Mouse (Mus musculus) thymus, postnatal 4 days (tissue): Measurements from ENCODE around the gene Tmem88.

Source experiments
- DNase-seq: peaks from one replicate; pipeline ENCODE4 v3.0.0; 2021

Gene Tmem88

GRCm38 (mm10) chr11:69398059-69398458, at the start of gene Tmem88:
Gene Tmem88, minus strand, starts transcription at chr11:69398234.
- peak; percentile 40 for DNase-seq

- DNase-seq, result no peak
Observed at GRCm38 (mm10) chr11:69447299-69447698, 49.3 kb upstream of the Tmem88 start.

DNA sequence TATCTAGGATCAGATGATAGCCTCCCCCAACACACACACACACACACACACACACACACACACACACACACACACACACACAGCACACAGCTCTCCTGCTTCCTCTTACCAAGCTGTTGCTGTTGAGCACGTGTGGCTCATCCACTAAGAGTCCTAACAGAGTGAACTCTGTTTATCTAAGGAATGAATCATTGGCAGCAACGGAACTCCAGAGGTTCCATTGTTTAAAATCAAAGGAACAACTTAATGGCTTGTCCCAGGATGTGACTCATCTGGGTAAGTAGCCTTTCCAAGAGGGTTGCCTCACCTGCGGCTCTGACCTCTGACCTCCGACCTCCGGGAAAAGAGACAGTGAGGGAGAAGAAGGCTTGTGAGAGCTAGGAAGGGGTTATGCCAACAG, 45.3 kb upstream of the Tmem88 start:
- no peak for DNase-seq

- DNase-seq, result no peak
Observed at GRCm38 (mm10) chr11:69437291-69437690, 39.3 kb upstream of the Tmem88 start.

- DNase-seq, result no peak
Observed at GRCm38 (mm10) chr11:69433189-69433588, 35.2 kb upstream of the Tmem88 start.

DNA sequence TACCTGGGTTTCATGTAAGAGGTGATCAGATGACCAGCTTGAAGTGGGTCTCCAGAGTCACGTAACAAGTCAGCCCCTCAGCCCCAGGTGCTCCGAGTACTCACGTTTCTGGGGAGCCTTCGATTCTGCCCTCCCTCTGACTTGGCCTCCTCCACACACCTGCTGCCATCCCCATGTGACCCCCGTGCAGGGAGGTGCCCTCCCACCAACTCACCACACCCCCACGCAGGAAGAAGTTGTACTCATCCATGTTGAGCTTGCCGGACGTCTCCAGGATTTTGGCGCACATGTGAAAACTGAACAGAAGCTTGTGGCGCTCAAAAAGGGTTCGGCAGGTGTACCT, 34.6 kb upstream of the Tmem88 start:
- DNase-seq, result no peak

- DNase-seq, result peak; percentile 79
Observed at GRCm38 (mm10) chr11:69431829-69432639, 34.0 kb upstream of the Tmem88 start.

GRCm38 (mm10) chr11:69430631-69431030, 32.6 kb upstream of the Tmem88 start:
- no peak for DNase-seq

- no peak for DNase-seq
Observed at GRCm38 (mm10) chr11:69429313-69429712, 31.3 kb upstream of the Tmem88 start.

GRCm38 (mm10) chr11:69428751-69429150, 30.7 kb upstream of the Tmem88 start:
- peak; percentile 70 for DNase-seq

DNA sequence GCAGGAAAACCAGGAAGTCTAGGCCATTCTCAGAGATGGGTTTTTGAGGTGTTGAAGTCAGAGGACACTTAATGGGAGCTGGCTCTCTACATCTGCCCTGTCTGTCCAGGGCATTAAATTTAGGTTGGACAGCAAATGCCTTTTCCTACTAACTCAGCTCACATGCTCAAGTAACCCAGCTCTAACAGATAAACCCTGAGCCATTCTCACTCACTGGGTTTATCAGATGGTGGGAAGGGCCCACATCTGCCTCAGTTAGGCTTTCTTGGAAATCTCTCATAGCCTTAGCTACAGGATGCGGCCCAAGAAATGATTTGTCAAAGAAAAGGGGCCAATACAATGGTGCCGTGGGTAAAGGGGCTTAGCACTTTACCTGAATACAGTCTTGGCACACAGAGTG, 28.2 kb upstream of the Tmem88 start:
- DNase-seq, result no peak

DNA sequence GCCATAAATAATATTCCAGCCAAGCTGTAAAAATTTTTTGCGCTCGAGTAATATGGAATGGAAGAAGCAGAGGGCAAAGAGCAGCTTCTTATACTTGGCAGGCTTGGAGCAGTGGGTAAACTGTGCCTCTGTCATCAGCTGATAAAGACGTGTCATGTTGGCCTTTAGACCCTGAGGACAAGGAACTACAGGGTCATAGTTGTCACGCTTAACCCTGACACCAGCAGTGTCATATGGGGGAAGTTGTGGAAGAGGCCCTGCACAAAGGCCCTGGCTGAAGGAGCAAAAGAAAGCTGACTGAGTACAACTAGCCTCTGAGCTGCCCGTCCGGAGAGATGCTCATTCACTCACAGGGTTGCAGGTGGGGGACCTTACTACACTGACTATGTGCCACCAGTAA, 25.9 kb upstream of the Tmem88 start:
- DNase-seq, result no peak

GRCm38 (mm10) chr11:69422842-69423241, 24.8 kb upstream of the Tmem88 start:
- DNase-seq, result no peak

DNA sequence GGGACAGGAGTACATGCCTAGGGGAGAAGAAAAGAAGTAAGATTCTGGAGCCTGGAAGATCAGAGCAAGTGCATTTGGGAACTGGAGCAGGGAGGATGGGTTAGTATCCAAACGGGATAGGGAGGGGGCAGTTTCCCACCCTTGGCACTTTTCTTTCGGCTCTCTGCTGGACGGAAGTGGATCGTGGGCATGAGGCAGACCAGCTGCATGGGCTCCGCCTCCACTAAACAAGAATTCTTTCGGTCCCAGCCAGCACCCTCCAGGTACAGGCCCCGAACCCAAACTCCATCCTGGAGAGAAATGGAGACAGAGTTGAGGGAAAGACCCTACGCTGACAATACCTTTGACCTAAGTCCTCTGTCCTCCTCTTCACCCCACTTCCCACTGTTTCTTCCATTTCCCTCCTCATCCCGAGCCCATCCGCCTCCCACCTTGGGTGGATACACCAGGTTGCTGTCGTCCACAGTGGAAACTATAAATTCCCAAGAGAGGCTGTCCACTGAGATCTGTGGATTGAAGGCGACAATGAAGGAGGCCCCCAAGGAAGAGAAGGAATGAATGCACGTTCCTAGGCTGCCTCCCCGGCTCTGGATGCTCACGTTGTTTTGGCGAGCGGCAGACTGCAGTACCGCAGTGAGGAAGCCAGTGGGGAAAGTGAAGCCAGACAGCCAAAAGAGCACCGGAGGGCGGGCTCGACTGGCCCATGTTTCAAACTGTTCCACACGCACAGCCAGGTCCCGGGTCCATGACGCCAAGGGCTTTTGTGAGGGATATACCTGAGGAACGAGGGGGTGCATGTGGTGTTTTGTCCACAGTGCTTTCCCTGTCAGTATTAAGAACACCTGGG, 23.3 kb upstream of the Tmem88 start:
- no peak for DNase-seq

DNA sequence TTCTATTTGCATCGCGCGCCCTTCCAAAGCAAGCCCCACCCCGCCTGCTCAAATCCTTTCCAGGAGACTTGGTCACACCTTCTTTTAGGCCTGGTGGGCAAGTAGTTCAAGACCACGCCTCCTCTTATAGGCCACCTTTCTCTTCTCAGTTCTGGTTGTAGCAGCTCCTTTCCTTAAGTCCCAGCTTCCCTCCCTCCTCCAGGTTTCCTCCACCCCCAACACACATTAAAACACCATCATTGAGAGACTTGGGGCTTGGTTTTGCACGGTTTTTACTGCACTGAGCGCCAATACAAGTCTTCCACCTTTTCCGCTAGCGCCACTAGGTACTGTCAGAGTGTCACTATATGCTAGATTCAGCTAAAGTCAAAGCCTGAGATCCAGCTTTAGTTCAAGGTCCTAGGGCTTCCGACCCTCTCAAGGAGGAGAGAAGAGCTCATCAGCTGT, 22.5 kb upstream of the Tmem88 start:
- no peak for DNase-seq

DNA sequence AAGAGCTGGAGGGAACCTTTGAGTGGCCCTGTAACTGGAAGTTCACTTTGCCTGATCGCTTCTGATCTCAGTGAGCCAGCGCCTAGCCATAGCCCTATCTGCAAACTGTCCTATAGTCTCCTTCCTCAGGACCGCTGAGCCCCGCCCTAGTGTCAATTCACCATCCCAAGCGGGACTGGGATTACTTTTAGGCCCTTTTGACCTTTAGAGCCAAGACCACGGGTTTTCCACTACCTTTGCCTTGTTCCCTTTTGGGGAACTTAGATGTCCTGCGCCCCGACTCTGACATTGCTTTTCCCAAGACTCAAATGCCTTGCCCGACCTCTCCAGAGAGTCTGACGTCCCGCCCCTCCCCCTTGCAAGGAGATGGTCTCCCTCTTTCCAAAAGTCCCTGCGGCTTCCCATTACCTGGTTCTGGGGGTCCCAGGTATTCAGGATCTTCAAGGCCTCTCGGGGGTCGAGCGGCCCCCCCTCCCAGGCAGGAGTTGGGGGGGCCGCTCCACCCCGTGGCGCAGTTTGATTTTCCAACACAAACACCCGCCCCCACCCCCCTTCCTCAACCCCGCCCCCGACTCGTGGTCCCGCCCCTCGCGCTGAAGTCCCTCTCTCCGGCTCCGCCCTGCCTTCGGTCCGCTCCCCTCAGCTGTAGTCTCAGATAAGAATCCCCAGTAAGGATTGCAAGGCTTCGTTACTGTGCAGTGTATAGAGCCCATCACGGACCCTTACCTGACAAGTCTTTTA, 21.9 kb upstream of the Tmem88 start:
- peak; percentile 80 for DNase-seq

DNA sequence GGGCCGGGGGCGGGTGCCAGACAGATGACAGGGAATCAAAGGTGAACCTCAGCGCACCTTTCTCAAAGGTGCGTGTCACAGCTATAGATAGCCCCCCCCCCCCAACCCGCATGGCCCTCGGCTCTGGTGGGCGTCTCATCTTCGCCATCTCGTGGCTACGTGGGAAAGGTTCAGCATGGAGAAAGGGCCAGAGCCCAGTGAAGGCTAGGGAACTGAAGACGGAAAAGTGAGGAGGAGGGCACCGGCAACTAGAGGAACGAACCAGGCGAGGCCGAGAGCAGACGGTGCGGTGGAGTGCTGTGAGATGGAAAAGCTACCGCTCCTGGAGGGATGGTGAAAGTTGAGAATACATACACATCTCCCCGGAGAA, 21.4 kb upstream of the Tmem88 start:
- DNase-seq, result peak; percentile 66

DNA sequence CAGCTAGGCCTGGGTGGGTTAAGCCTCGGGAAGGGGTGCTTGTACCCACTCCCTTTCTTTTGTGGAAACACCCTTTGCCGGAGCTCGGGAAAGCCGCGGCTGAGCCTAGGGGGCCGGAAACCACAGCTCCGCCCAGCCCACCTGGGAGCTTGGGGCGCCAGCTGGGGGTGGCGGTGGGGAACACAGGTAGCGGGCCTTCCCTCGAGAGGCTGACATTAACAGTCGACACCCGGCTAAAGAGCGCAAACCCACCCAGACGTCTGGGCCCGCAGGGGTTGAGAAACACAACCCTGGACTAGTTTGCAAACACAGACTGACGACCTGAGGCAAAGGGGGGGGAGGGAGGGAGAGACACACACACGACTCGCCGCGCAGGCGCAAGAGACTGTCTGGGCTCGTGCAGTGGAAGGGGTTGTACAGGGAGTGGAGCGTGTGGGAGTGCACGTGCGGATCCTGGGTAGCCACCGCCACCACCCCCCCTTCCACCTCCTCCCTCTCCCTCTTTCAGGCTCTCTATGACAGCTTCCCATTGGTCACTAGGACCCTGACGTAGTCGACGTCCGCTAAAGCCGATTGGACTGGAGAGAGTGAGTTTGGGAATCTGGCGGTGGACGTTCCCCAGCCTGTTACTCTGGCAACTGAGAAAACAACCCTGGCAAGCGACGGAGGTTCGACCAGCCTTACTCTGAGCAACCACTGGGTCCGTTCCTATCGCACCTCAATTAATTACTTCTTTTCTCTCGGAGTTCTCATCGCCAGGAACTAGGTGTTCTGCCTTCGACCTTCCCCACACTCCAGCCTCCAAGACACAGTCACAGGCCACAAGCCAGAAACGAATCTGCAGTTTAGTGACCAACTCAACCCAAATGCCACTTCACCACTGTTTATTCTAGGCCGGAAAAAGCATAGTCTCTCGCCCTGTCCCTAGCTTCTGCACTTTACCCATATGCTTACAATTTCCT, 20.7 kb upstream of the Tmem88 start:
- DNase-seq, result peak; percentile 88

GRCm38 (mm10) chr11:69417449-69418384, 19.7 kb upstream of the Tmem88 start:
- DNase-seq, result peak; percentile 83

GRCm38 (mm10) chr11:69416921-69417448, 19.0 kb upstream of the Tmem88 start:
- DNase-seq, result no peak

DNA sequence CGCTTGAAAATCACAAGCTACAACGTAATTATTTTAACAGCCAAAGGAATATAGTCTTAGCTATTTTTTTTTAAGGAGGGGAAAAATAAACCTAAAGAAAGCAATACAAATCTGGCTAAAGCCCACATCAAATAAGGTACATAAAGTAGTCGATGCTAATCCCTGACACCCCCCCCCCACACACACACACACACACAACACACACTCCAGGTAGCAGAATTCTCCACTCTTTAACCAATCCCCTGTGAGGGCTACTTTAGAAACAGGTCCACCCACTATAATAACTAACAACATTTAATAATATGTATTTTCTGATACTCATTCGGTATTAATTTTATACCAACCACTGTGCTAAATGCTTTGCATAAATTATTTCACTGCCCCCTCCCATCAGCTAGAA, 18.5 kb upstream of the Tmem88 start:
- no peak for DNase-seq
